Mouse (Mus musculus): ENCODE data around the gene Phf7. TPM values are rescaled to one million over a fixed set of nuclear protein-coding genes. Genes with fewer than 3 reads are reported as not detected.

Phf7 gene
- polyA plus RNA-seq, 1 experiment from 2014 or later, result 8.1 TPM

- 41% methylated on average over 8 of the region's 8 CpGs for WGBS
- Histone ChIP-seq H3K36me3 (no peaks in the 10 kb centered on the region), H3K9me3 (replicated peaks) (no peaks in the 10 kb centered on the region), H3K4me2 (no peak overlapping the region), H3K27ac (ENCODE audit: poor library complexity, severe bottlenecking) (peak overlapping the region; percentile 35; the same call in 1 of the 2 replicates), H3K9ac (no peak overlapping the region), H3K27me3 (replicated peaks) (no peaks in the 10 kb centered on the region), H3K4me1 (replicated peaks) (peaks cover 66% of the 10 kb centered on the region), H3K4me3 (no peak overlapping the region)
- no peak for ATAC-seq (ENCODE audit: insufficient number of reproducible peaks, low FRiP score)
These were observed 20.7 kb downstream of the Phf7 start for GRCm38 (mm10) chr14:31230442-31230841.

- Histone ChIP-seq H3K9ac (no peak overlapping the region), H3K4me3 (no peak overlapping the region), H3K36me3 (no peaks in the 10 kb centered on the region), H3K27me3 (replicated peaks) (no peaks in the 10 kb centered on the region), H3K27ac (ENCODE audit: poor library complexity, severe bottlenecking) (no peak overlapping the region), H3K9me3 (replicated peaks) (no peaks in the 10 kb centered on the region), H3K4me1 (replicated peaks) (peaks cover 62% of the 10 kb centered on the region), H3K4me2 (no peak overlapping the region)
- no peak for ATAC-seq (ENCODE audit: insufficient number of reproducible peaks, low FRiP score)
- 45% methylated on average over 6 of the region's 6 CpGs for WGBS
These were observed 22.9 kb downstream of the Phf7 start for GRCm38 (mm10) chr14:31228234-31228633.

DNA sequence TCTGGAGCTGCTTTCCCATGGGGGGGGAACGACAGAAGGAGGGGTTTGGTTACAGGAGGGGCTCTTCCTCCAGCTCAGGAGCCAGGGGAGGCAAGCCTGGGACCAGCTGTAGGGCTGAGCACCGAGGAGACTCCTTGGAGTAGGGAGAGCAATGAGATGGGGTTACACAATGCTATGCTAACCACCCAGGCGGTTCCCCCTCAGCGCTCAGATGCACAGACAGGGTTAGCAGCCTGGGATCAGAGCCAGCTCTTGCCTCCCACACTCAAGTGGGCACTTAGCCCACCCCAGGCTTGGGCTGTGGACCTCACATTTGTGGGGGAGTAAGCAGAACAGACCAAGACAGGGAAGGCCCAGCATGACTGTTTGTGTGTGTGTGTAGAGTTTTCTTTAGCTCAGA, 24.1 kb downstream of the Phf7 start:
- no peak overlapping the region for H3K4me2 ChIP-seq
- H3K9ac ChIP-seq, result no peak overlapping the region
- WGBS, result 45% methylated on average over 4 of the region's 4 CpGs
- H3K4me1 ChIP-seq (replicated peaks), result peaks cover 54% of the 10 kb centered on the region
- no peak overlapping the region for H3K4me3 ChIP-seq
- H3K36me3 ChIP-seq, result no peaks in the 10 kb centered on the region
- no peaks in the 10 kb centered on the region for H3K9me3 ChIP-seq (replicated peaks)
- H3K27me3 ChIP-seq (replicated peaks), result no peaks in the 10 kb centered on the region
- H3K27ac ChIP-seq (ENCODE audit: poor library complexity, severe bottlenecking), result peak overlapping the region; percentile 58; the same call in 1 of the 2 replicates
- ATAC-seq (ENCODE audit: insufficient number of reproducible peaks, low FRiP score), result peak; percentile 43; the same call in 1 of the 2 replicates

GRCm38 (mm10) chr14:31217666-31218065, 33.5 kb downstream of the Phf7 start, which contains the start of gene Sema3g:
Gene Sema3g (plus strand): TSS chr14:31217860.
- H3K4me2 ChIP-seq, result peak within 1 kb of the TSS; percentile 48
- peaks cover 5% of the 10 kb centered on the region; the same call in 1 of the 2 replicates for H3K36me3 ChIP-seq
- peaks cover 48% of the 10 kb centered on the region for H3K4me1 ChIP-seq (replicated peaks)
- ATAC-seq (ENCODE audit: insufficient number of reproducible peaks, low FRiP score), result peak; percentile 55
- no peak within 1 kb of the TSS for H3K27ac ChIP-seq (ENCODE audit: poor library complexity, severe bottlenecking)
- peak within 1 kb of the TSS; percentile 50; the same call in 1 of the 2 replicates for H3K9ac ChIP-seq
- no peaks in the 10 kb centered on the region for H3K9me3 ChIP-seq (replicated peaks)
- H3K27me3 ChIP-seq (replicated peaks), result 0 out of 2 replicates have a peak, but pooled peaks cover 9% of the 10 kb centered on the region
- H3K4me3 ChIP-seq, result no peak within 1 kb of the TSS
- 5% methylated on average over 11 of the region's 11 CpGs for WGBS

- Histone ChIP-seq H3K36me3 (peaks cover 13% of the 10 kb centered on the region), H3K4me1 (replicated peaks) (peaks cover 56% of the 10 kb centered on the region), H3K9ac (peak within 1 kb of the TSS; percentile 50; the same call in 1 of the 2 replicates), H3K4me2 (peak within 1 kb of the TSS; percentile 48), H3K9me3 (replicated peaks) (no peaks in the 10 kb centered on the region), H3K27ac (ENCODE audit: poor library complexity, severe bottlenecking) (no peak within 1 kb of the TSS), H3K4me3 (no peak within 1 kb of the TSS), H3K27me3 (replicated peaks) (0 out of 2 replicates have a peak, but pooled peaks cover 9% of the 10 kb centered on the region)
- no peak for ATAC-seq (ENCODE audit: insufficient number of reproducible peaks, low FRiP score)
- 64% methylated on average over 2 of the region's 2 CpGs for WGBS
These were observed 34.3 kb downstream of the Phf7 start, which contains the start of gene Nisch for GRCm38 (mm10) chr14:31216846-31217245. Gene Nisch (minus strand): TSS chr14:31216946.

DNA sequence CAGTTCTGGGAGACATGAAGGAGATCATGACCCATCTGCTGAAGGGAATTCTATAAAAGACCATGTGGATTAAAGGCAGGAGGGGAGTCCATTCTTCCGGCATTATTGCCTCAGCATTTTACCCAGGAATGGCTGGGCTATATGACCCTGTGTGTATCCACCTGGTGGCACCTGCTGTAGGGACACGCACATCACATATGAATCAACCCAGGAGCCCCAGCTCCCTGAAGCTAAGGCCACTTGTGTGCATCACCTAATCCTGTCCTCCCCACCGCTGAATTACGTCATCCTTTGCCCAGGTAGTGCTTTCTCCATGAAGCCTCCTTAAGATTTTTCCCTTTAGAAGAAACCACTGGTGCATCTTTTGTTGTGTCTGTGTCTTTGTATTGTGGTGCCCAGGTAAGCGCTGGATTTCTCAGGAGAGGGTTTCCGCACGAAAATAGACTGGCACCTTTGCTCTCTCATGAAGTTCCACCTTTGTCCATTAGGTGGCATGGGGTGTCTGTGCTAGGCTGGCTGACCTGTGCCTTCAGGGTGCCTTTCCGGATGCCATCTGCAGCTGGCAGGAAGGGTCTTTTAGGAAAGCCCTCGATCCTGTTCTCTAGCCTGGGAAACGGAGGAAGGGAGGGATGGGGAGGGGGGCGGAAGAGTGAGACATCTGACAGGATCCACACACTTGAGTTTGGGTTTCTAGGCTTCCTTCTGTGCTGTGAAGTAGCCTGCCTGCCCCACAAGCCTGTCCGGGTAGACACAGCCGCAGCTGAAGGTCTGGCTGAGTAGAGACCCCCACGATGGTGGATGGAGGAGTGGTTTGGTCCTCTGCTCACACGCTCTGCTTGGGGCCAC, 35.7 kb downstream of the Phf7 start:
- WGBS, result 28% methylated on average over 15 of the region's 15 CpGs
- no peak overlapping the region for H3K4me3 ChIP-seq
- 0 out of 2 replicates have a peak overlapping the region, but pooled peaks have one; percentile 3 for H3K9ac ChIP-seq
- no peak for ATAC-seq (ENCODE audit: insufficient number of reproducible peaks, low FRiP score)
- no peaks in the 10 kb centered on the region for H3K27me3 ChIP-seq (replicated peaks)
- H3K4me1 ChIP-seq (replicated peaks), result peaks cover 69% of the 10 kb centered on the region
- H3K4me2 ChIP-seq, result peak overlapping the region; percentile 19; the same call in 1 of the 2 replicates
- H3K36me3 ChIP-seq, result peaks cover 25% of the 10 kb centered on the region
- H3K27ac ChIP-seq (ENCODE audit: poor library complexity, severe bottlenecking), result no peak overlapping the region
- no peaks in the 10 kb centered on the region for H3K9me3 ChIP-seq (replicated peaks)

DNA sequence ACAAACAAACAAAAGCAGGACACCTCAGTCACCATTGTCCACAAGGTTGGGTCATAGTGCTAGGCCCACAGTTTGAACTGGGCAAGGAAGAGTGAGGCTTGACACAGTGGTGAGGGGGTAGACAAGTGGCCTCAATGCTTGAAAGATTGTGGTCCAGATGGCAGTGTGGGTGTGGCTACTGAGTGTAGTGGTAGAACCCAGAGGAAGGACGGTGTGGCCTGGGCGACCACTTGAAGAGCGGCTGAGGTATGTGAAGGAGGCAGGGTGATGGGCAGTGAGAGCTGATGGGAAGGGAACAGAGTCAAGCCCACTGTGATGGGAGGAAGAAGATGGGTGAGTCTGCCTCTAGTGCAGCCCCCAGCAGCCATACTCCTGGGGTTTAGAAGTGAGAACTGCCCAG, 36.4 kb downstream of the Phf7 start:
- 72% methylated on average over 3 of the region's 3 CpGs for WGBS
- H3K36me3 ChIP-seq, result peaks cover 32% of the 10 kb centered on the region
- no peak for ATAC-seq (ENCODE audit: insufficient number of reproducible peaks, low FRiP score)
- no peak overlapping the region for H3K4me2 ChIP-seq
- H3K4me3 ChIP-seq, result no peak overlapping the region
- H3K27me3 ChIP-seq (replicated peaks), result no peaks in the 10 kb centered on the region
- peaks cover 72% of the 10 kb centered on the region for H3K4me1 ChIP-seq (replicated peaks)
- 0 out of 2 replicates have a peak overlapping the region, but pooled peaks have one; percentile 32 for H3K27ac ChIP-seq (ENCODE audit: poor library complexity, severe bottlenecking)
- H3K9me3 ChIP-seq (replicated peaks), result no peaks in the 10 kb centered on the region
- H3K9ac ChIP-seq, result no peak overlapping the region

- peak overlapping the region; percentile 32 for H3K27ac ChIP-seq (ENCODE audit: poor library complexity, severe bottlenecking)
- 52% methylated on average over 8 of the region's 8 CpGs for WGBS
- no peak for ATAC-seq (ENCODE audit: insufficient number of reproducible peaks, low FRiP score)
These were observed 37.2 kb downstream of the Phf7 start for GRCm38 (mm10) chr14:31213868-31214267.

GRCm38 (mm10) chr14:31212499-31212898, 38.6 kb downstream of the Phf7 start:
- Histone ChIP-seq H3K27ac (ENCODE audit: poor library complexity, severe bottlenecking) (peak overlapping the region; percentile 32), H3K36me3 (peaks cover 33% of the 10 kb centered on the region), H3K9ac (peak overlapping the region; percentile 38), H3K4me1 (replicated peaks) (peaks cover 68% of the 10 kb centered on the region), H3K27me3 (replicated peaks) (no peaks in the 10 kb centered on the region), H3K9me3 (replicated peaks) (no peaks in the 10 kb centered on the region), H3K4me2 (peak overlapping the region; percentile 96; the same call in 1 of the 2 replicates), H3K4me3 (no peak overlapping the region)
- WGBS, result 35% methylated on average over 3 of the region's 3 CpGs
- ATAC-seq (ENCODE audit: insufficient number of reproducible peaks, low FRiP score), result no peak

More at GRCm38 (mm10) chr14:31213868-31214267, 37.2 kb downstream of the Phf7 start:
- Histone ChIP-seq H3K4me3 (no peak overlapping the region), H3K27me3 (replicated peaks) (no peaks in the 10 kb centered on the region), H3K4me1 (replicated peaks) (peaks cover 72% of the 10 kb centered on the region), H3K36me3 (peaks cover 33% of the 10 kb centered on the region), H3K9me3 (replicated peaks) (no peaks in the 10 kb centered on the region), H3K4me2 (no peak overlapping the region), H3K9ac (peak overlapping the region; percentile 8; the same call in 1 of the 2 replicates)

DNA sequence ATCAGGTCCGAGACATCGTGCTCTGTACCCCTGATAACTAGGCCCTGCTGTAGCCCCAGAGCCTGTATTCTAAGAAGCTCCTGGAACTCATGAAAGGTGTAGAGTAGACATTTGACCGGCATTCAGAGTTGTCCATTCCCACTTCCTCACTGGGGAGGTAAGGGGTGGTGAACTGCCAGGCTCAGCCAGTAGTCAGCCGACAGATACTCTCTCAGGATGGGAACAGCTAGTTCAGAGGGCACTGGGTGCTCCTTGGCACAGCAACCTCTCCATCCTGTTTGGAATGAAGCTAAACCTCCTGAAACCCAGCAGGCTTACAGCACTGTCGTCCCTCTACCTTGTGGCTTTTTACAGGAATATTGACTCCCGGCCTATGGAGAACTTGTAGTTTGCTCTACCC, 39.3 kb downstream of the Phf7 start:
- peak overlapping the region; percentile 96 for H3K4me2 ChIP-seq
- WGBS, result 61% methylated on average over 6 of the region's 6 CpGs

DNA sequence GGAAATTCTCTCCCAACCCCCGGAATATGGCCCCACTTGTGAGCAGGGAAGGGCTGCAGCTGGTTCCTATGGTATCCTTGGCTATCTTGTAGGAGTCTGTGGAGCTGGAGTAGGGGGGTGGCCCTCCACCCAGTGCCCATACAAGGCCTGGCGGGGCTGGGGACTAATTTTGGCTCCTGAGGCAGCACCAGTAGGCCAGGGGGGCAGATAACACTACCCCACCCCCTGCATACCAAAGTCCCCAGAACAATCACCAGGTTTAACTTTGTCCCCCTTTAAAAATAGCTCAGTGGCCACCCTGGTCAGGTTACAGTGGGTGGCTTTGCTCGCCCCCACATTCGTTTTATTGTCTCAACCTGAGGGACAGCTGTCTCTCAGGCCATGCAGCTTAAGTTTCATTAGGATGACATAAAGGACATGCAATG, 42.0 kb downstream of the Phf7 start:
- Histone ChIP-seq H3K9me3 (replicated peaks) (no peaks in the 10 kb centered on the region), H3K4me1 (replicated peaks) (peaks cover 60% of the 10 kb centered on the region), H3K4me2 (peak overlapping the region; percentile 96), H3K36me3 (peaks cover 40% of the 10 kb centered on the region), H3K27me3 (replicated peaks) (no peaks in the 10 kb centered on the region), H3K4me3 (peak overlapping the region; percentile 56), H3K27ac (ENCODE audit: poor library complexity, severe bottlenecking) (peak overlapping the region; percentile 98), H3K9ac (peak overlapping the region; percentile 93)
- 44% methylated on average over 4 of the region's 4 CpGs for WGBS
- ATAC-seq (ENCODE audit: insufficient number of reproducible peaks, low FRiP score), result peak; percentile 59

More for the DNA sequence above, 39.3 kb downstream of the Phf7 start:
- no peaks in the 10 kb centered on the region for H3K27me3 ChIP-seq (replicated peaks)
- peaks cover 70% of the 10 kb centered on the region for H3K4me1 ChIP-seq (replicated peaks)
- peak overlapping the region; percentile 44 for H3K9ac ChIP-seq
- no peak for ATAC-seq (ENCODE audit: insufficient number of reproducible peaks, low FRiP score)
- H3K36me3 ChIP-seq, result peaks cover 33% of the 10 kb centered on the region
- no peaks in the 10 kb centered on the region for H3K9me3 ChIP-seq (replicated peaks)
- no peak overlapping the region for H3K4me3 ChIP-seq
- peak overlapping the region; percentile 32 for H3K27ac ChIP-seq (ENCODE audit: poor library complexity, severe bottlenecking)
